Mouse (Mus musculus) bone marrow, adult 2 months (tissue): ENCODE data around the gene Mbtps2.

ENCODE experiments used
- CTCF ChIP-seq: fragments of 200-500 bp; IDR thresholded peaks from 2 replicates; pipeline ENCODE4 v1.5.1; 2011; ENCODE audit warnings: low read length, control low read depth; ENCODE audit not compliant: control insufficient read depth, insufficient read depth
- POLR2A ChIP-seq: fragments of 200-500 bp; IDR thresholded peaks from 2 replicates; pipeline ENCODE4 v1.6.1; 2011; ENCODE audit warnings: low read depth, mild to moderate bottlenecking, control low read depth, low read length, borderline replicate concordance; ENCODE audit not compliant: control insufficient read depth

GRCm38 (mm10) chrX:157637253-157637652 is 38.7 kb upstream of the Mbtps2 start:
- TF ChIP-seq CTCF (no peak), POLR2A (no peak)
